Mouse (Mus musculus) frontal cortex, adult 2 months (tissue): ENCODE data around the gene Nmt2. TPM values are rescaled to one million over a fixed set of nuclear protein-coding genes. Genes with fewer than 3 reads are reported as not detected.

Source experiments
- DNase-seq, 2 experiments: peaks; one replicate each; pipeline ENCODE4 v3.0.0; 2022; ENCODE audit warnings: low spot score in 1 of 2; ENCODE audit errors: extremely low spot score in 1 of 2
- polyA plus RNA-seq: library from polyadenylated mRNA; depleted of rRNA; stranded (reverse); fragments of >200 nt; gene quantifications from 2 replicates; pipeline ENCODE4 v1.2.3, GENCODE M21; 2012; rRNA removed

The Nmt2 gene
- 55.5 and 65.1 TPM in 2 replicates for polyA plus RNA-seq

- peak; percentile 98 for DNase-seq
Observed at GRCm38 (mm10) chr2:3283602-3284472, at the start of gene Nmt2. TSS of gene Nmt2 (plus strand) at chr2:3284212.

- no peak for DNase-seq
Observed at GRCm38 (mm10) chr2:3239255-3239654, 44.8 kb upstream of the Nmt2 start.

- no peak for DNase-seq
Observed at GRCm38 (mm10) chr2:3244251-3244650, 39.8 kb upstream of the Nmt2 start.

GRCm38 (mm10) chr2:3251309-3251708 lies 32.7 kb upstream of the Nmt2 start:
- DNase-seq: no peak

GRCm38 (mm10) chr2:3266466-3266865 lies 17.5 kb upstream of the Nmt2 start:
- no peak for DNase-seq

GRCm38 (mm10) chr2:3267879-3268278 lies 16.1 kb upstream of the Nmt2 start:
- DNase-seq: peak; percentile 10 to 50

GRCm38 (mm10) chr2:3273349-3273748 lies 10.7 kb upstream of the Nmt2 start:
- DNase-seq: no peak

- DNase-seq: no peak
Observed at GRCm38 (mm10) chr2:3276106-3276505, 7.9 kb upstream of the Nmt2 start.

- DNase-seq: no peak
Observed at GRCm38 (mm10) chr2:3277502-3277901, 6.5 kb upstream of the Nmt2 start.

GRCm38 (mm10) chr2:3281311-3281710 lies 2.7 kb upstream of the Nmt2 start:
- DNase-seq: no peak

- peak in 1 of 2 experiments; percentile 54 for DNase-seq
Observed at GRCm38 (mm10) chr2:3282866-3283601, 978 bp upstream of the Nmt2 start.

- DNase-seq: peak; percentile 20 to 64
Observed at GRCm38 (mm10) chr2:3284473-3285180, 615 bp downstream of the Nmt2 start.

- peak in 1 of 2 experiments; percentile 29 for DNase-seq
Observed at GRCm38 (mm10) chr2:3285181-3285530, 1.1 kb downstream of the Nmt2 start.

- DNase-seq: no peak
Observed at GRCm38 (mm10) chr2:3285709-3286108, 1.7 kb downstream of the Nmt2 start.

- no peak for DNase-seq
Observed at GRCm38 (mm10) chr2:3286243-3286642, 2.2 kb downstream of the Nmt2 start.

GRCm38 (mm10) chr2:3289581-3289980 lies 5.6 kb downstream of the Nmt2 start:
- no peak for DNase-seq

- no peak for DNase-seq
Observed at GRCm38 (mm10) chr2:3292170-3292569, 8.2 kb downstream of the Nmt2 start.

GRCm38 (mm10) chr2:3295826-3296225 lies 11.8 kb downstream of the Nmt2 start:
- DNase-seq: no peak

- peak in 1 of 2 experiments; percentile 57 for DNase-seq
Observed at GRCm38 (mm10) chr2:3305426-3306025, 21.5 kb downstream of the Nmt2 start.

GRCm38 (mm10) chr2:3323132-3323531 lies 39.1 kb downstream of the Nmt2 start:
- no peak for DNase-seq
